Mouse (Mus musculus): ENCODE data around the gene Cnn3.

Gene Cnn3

GRCm38 (mm10) chr3:121449527-121449926 lies 23.2 kb downstream of the Cnn3 start:
- DNase-seq (ENCODE audit: low spot score in 2 of 2): peak in 1 of 2 experiments; percentile 33

DNA sequence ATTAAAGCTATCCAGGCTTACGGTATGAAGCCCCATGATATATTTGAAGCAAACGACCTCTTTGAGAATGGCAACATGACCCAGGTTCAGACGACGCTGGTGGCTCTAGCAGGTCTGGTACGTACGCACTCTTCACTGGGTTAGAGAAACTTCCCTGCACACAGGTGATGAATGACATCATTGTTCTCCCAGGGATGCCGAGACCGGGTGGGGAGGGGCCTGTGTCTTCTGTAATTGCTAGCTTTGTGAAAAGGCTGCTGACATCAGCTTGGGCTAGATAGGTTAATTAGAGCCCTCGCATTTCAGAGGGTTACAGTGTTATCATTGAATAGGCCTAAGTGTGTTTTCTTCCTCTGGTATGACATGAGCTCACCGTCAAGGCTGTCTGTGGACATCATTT lies 25.1 kb downstream of the Cnn3 start:
- DNase-seq (ENCODE audit: low spot score in 2 of 2): no peak

DNA sequence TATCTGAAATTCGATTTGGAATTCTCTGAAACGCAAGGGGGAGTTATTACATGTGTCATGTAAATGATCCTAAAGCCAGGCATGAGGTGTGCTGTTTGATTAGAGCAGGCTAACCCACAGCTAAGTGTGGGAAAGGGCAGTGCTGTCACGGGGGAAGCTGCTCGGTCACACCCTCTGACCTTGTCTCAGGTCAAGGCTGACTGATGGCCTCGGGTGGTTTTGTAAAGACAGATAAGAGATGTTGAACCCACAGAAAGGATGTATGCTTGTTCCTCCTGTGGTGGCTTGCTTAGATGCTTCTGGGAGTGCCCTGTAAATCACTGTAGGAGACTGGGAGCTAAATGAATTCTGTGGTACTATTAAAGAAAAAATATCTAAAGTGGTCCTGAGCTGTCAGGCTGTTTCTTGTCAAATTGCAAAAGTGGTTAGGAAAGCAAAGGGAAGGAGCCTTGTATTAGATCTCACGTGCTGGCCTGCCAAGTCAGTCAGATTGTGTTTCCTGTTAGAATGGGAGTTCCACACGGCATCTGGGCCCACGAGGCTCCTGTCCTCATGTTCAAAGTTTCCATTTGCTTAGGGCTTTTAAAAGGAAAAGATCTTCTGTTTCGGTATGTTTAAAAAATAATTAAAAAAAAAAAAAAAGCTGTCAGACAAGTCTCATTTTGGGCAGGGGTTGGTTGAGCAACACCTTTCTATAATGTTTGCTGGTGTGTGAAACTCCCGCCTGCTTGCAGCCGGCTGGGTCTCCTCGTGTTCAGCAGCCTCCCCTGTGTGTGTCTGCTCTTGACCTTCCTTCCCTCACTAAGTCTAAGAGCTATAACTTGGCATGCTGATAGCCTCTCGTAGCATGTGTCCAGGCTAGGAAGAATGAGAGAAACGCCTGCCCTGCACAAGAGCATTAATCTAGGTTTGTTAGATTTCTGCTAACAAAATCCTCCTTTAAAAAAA lies 32.5 kb downstream of the Cnn3 start:
- no peak for DNase-seq (ENCODE audit: low spot score in 2 of 2)

GRCm38 (mm10) chr3:121460473-121461193 lies 34.3 kb downstream of the Cnn3 start:
- no peak for DNase-seq (ENCODE audit: low spot score in 2 of 2)

DNA sequence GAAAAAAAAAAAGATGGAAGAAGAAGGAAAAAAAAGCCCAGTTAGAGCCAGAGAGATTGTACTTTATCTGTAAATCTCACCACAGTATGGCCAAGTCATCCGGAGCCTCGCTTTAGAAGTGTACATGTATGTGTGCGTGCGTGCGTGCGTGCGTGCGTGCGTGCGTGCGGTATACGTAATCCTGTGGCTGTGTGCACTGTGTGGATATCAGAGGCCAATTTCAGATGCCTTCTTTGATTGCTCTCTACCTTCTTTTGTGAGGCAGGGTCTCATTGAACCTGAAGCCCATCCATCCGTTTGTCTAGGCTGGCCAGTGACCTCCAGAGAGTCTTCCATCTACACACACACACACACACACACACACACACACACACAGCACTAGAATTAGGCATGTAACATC lies 35.2 kb downstream of the Cnn3 start:
- DNase-seq (ENCODE audit: low spot score in 2 of 2): no peak

- peak; percentile 35 to 39 for DNase-seq (ENCODE audit: low spot score in 2 of 2)
These were observed 36.5 kb downstream of the Cnn3 start for GRCm38 (mm10) chr3:121462782-121463181.

- DNase-seq (ENCODE audit: low spot score in 2 of 2): no peak
These were observed 38.5 kb downstream of the Cnn3 start for GRCm38 (mm10) chr3:121464733-121465305.

DNA sequence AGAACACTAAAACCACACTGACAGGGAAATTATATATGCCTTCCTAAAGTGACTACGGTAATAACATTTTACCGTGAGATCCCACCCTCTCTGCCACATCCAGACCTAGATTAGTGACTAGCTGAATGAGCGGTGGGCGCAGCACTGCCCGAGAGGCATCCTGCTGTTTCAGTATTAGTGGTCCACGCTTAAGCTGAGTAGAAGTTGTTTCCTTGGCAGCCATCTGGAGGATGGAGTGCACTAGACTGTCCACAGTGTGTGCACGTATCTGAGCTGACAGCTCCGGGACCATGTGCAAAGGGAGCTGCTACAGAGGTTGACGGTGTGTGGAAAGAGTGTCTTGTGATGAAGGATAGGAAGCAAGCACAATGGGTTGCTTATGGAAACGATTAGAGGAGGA lies 39.5 kb downstream of the Cnn3 start:
- DNase-seq (ENCODE audit: low spot score in 2 of 2): no peak

- no peak for DNase-seq (ENCODE audit: low spot score in 2 of 2)
These were observed 40.8 kb downstream of the Cnn3 start for GRCm38 (mm10) chr3:121467094-121467552.

DNA sequence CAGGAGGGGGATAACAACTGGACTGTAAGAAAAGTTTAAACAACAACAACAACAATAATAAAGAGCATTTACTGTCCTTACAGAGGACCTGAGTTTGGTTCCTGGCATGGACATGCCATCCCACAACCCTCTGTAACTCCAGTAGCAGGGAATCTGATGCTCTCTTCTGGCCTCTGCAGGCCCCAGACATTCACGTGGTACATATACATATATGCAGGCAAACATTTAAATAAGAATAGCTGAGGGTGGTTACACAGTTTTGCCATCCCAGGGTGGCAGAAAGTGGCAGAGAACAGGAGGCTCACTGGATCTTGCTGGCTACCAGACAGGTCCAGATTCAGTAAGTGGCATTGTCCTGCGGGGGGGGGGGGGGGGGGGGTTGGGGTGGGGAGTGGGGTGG lies 41.8 kb downstream of the Cnn3 start:
- DNase-seq (ENCODE audit: low spot score in 2 of 2): no peak

- DNase-seq (ENCODE audit: low spot score in 2 of 2): peak; percentile 16 to 23
These were observed 43.1 kb downstream of the Cnn3 start for GRCm38 (mm10) chr3:121469185-121469975.

DNA sequence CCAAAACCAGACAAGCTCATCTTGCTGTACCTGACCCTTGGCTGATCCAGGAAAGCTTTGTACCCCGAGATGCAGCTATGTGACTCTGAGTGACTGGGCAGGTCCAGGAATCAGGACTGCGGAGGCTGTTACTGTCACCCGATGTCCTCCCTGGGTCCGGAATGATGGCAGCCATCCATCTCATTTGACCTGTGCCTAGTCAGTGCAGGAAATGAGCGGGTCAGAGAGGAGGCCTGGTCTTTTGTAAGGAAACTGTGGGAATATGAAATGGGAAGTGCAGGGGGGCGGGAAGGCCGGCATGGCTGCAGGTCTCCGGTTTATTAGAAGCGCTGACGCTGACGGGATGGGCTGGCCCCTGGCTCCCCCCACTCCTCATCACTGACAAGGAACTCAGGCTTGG lies 45.4 kb downstream of the Cnn3 start:
- DNase-seq (ENCODE audit: low spot score in 2 of 2): no peak

DNA sequence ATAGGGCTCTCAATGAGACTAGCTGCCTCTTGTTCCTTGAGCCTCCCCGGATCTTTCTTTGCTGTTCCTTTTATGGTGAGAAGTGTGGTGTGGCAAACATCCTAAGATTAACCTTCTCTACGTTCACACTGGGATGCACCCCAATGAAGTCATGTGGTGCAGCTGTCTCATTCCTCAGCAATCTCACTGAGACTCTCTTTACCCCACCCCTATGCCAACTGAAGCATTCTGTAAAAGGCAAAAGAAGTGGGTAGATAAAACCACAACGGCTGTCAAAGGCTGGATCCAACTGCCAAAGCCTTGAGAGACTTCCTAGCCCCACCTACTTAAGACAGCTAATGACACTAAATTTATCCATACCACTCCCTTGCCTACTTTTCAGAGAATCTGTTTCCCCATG lies 48.4 kb downstream of the Cnn3 start:
- DNase-seq (ENCODE audit: low spot score in 2 of 2): no peak

GRCm38 (mm10) chr3:121480030-121480960 lies 54.0 kb downstream of the Cnn3 start:
- DNase-seq (ENCODE audit: low spot score in 2 of 2): no peak

GRCm38 (mm10) chr3:121480961-121481436 lies 54.7 kb downstream of the Cnn3 start:
- no peak for DNase-seq (ENCODE audit: low spot score in 2 of 2)

GRCm38 (mm10) chr3:121481564-121481963 lies 55.3 kb downstream of the Cnn3 start:
- no peak for DNase-seq (ENCODE audit: low spot score in 2 of 2)

DNA sequence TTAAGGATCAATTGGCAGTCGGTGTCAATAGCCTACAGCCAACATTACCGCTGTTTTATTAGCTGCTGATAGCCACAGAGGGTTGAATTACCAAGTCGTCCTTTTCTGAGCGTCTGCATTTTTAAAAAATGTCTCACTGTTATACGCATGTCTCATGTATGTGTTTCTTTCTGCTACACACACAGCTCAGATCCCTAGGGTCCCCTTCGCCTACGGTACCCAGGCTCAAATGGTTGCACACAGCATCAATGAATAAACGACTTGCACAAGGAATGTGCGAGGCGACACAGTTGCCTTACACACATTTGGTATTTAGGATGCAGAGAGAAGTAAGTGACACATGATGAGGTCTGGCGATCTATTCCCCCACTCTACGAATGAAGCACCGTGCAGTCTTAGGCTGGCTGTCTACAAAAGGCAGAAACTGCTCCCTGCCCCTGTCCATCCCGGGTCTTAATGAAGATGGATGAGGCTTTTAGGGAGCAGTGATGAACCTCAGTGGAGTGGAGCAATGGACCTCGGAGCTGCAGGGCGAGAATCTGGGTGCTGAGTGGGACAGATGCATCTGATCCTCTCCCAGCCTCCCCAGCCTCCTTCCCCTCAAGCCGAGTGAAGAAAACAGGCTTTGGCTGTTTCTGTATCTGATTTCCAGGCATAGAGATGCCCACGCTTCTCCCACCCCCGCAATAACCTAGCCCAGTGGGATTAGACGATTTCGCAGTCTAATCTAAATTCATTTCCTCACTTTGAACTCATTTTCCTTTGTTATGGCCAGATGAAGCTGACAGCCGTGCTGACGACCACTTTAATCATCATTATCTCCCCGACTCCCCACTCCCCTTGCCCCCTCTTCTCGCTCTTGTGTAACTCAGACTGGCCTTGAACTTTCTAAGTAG lies 57.2 kb downstream of the Cnn3 start:
- no peak for DNase-seq (ENCODE audit: low spot score in 2 of 2)

DNA sequence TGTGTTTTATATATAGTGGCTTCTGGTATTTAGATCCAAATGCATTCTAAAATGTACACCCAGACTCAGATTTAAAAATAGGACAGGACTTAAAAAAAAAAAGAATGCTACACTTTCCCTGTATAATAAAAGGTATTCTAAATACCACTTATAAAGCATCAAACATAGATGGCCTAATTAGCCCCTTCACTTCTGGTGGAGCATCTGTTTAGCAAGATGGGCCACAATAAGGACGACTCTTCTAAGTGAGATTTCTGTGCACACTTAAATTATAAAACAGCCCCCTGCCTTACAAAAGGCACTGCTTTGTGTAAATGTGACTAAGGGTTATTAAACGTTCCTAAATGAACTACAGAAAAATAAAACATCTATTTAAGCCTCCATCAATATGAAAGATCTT lies 58.9 kb downstream of the Cnn3 start:
- no peak for DNase-seq (ENCODE audit: low spot score in 2 of 2)

DNA sequence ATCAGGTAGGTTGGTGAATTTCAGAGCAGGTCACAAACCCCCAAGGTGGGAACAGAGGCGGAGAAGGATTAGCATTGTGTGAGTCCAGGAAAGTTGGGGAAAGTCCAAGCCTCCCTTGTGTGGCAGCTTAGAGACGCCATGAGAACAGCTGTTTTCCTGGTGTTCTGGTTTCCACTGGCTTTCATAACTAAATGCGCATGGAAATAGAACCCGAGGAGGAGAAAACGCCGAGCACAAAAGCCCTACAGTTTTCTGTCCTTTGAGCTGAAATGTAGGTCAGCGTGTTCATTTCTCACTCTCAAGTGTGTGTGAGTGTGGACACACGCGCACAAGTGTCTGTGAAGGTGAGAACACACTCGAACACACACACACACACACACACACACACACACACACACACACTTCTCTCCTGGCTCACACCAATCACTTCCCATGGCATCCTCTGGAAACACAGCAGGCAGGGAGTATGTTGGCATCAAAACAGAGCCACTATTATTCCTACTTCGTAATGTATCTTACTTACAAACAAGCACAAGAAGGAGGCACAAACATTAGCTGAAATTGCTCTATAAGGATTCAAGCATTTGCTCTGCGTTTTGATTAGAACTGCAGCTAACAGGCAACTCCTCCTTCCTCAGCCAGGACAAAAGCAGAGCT lies 63.3 kb downstream of the Cnn3 start:
- DNase-seq (ENCODE audit: low spot score in 2 of 2): no peak

Measured in urinary bladder, postnatal 36 days (tissue).